Mouse (Mus musculus): Measurements from ENCODE around the gene Rhebl1. TPM values are rescaled to one million over a fixed set of nuclear protein-coding genes. Genes with fewer than 3 reads are reported as not detected.

Rhebl1 gene
- polyA plus RNA-seq, 1 experiment from 2014 or later = 10.3 TPM

Other genes with a start within 250 kb of the Rhebl1 start
- gene Ddx23, start 231.6 kb downstream of the Rhebl1 start, polyA plus RNA-seq (2015; fragmentation: Nextera tagmentation; extraction: Ambion mirVana) = 23.5 and 26.4 TPM in 2 replicates
- gene Rnd1, start 217.1 kb downstream of the Rhebl1 start, polyA plus RNA-seq (2015; fragmentation: Nextera tagmentation; extraction: Ambion mirVana) = 1.1 and 1.7 TPM in 2 replicates
- gene Ccdc65, start 186.3 kb downstream of the Rhebl1 start, polyA plus RNA-seq (2015; fragmentation: Nextera tagmentation; extraction: Ambion mirVana) = 0.09 and 0.40 TPM in 2 replicates
- gene Fkbp11, start 166.3 kb downstream of the Rhebl1 start, polyA plus RNA-seq (2015; fragmentation: Nextera tagmentation; extraction: Ambion mirVana) = 4.6 and 6.4 TPM in 2 replicates
- gene Arf3, start 131.3 kb downstream of the Rhebl1 start, polyA plus RNA-seq (2015; fragmentation: Nextera tagmentation; extraction: Ambion mirVana) = 36.5 and 42.2 TPM in 2 replicates
- gene Wnt10b, start 116.4 kb downstream of the Rhebl1 start, polyA plus RNA-seq (2015; fragmentation: Nextera tagmentation; extraction: Ambion mirVana) = 0.85 TPM in 2 replicates
- 0.08 TPM in 1 of 2 replicates, not detected in the other for gene Wnt1, start 104.7 kb downstream of the Rhebl1 start, polyA plus RNA-seq (2015; fragmentation: Nextera tagmentation; extraction: Ambion mirVana)
- 0.10 and 0.13 TPM in 2 replicates for gene Ddn, start 85.0 kb downstream of the Rhebl1 start, polyA plus RNA-seq (2015; fragmentation: Nextera tagmentation; extraction: Ambion mirVana)
- gene Prkag1, start 63.0 kb downstream of the Rhebl1 start, polyA plus RNA-seq (2015; fragmentation: Nextera tagmentation; extraction: Ambion mirVana) = 103 and 107 TPM in 2 replicates
- 9.4 and 15.6 TPM in 2 replicates for gene Kmt2d, start 23.3 kb downstream of the Rhebl1 start, polyA plus RNA-seq (2015; fragmentation: Nextera tagmentation; extraction: Ambion mirVana)
- gene Dhh, start 4.0 kb upstream of the Rhebl1 start, polyA plus RNA-seq (2015; fragmentation: Nextera tagmentation; extraction: Ambion mirVana) = 0.78 and 0.85 TPM in 2 replicates
- gene Lmbr1l, start 23.7 kb upstream of the Rhebl1 start, polyA plus RNA-seq (2015; fragmentation: Nextera tagmentation; extraction: Ambion mirVana) = 27.8 and 31.9 TPM in 2 replicates
- 1,370 and 1,449 TPM in 2 replicates for gene Tuba1b, start 40.0 kb upstream of the Rhebl1 start, polyA plus RNA-seq (2015; fragmentation: Nextera tagmentation; extraction: Ambion mirVana)
- gene Gm49450, start 59.0 kb upstream of the Rhebl1 start, polyA plus RNA-seq (2015; fragmentation: Nextera tagmentation; extraction: Ambion mirVana) = not detected in 2 replicates
- 227 and 236 TPM in 2 replicates for gene Tuba1a, start 59.2 kb upstream of the Rhebl1 start, polyA plus RNA-seq (2015; fragmentation: Nextera tagmentation; extraction: Ambion mirVana)
- gene Tuba1c, start 135.4 kb upstream of the Rhebl1 start, polyA plus RNA-seq (2015; fragmentation: Nextera tagmentation; extraction: Ambion mirVana) = 153 and 156 TPM in 2 replicates
- 0.99 and 1.1 TPM in 2 replicates for gene Prph, start 160.6 kb upstream of the Rhebl1 start, polyA plus RNA-seq (2015; fragmentation: Nextera tagmentation; extraction: Ambion mirVana)
- gene Troap, start 180.0 kb upstream of the Rhebl1 start, polyA plus RNA-seq (2015; fragmentation: Nextera tagmentation; extraction: Ambion mirVana) = 21.8 and 25.3 TPM in 2 replicates
- 0.18 TPM in 1 of 2 replicates, not detected in the other for gene C1ql4, start 193.3 kb upstream of the Rhebl1 start, polyA plus RNA-seq (2015; fragmentation: Nextera tagmentation; extraction: Ambion mirVana)
- gene Dnajc22, start 198.6 kb upstream of the Rhebl1 start, polyA plus RNA-seq (2015; fragmentation: Nextera tagmentation; extraction: Ambion mirVana) = 0.13 and 0.22 TPM in 2 replicates
- gene Spats2, start 231.4 kb upstream of the Rhebl1 start, polyA plus RNA-seq (2015; fragmentation: Nextera tagmentation; extraction: Ambion mirVana) = 30.2 and 31.1 TPM in 2 replicates